Mouse (Mus musculus): ENCODE results near the gene Prex1. TPM values are rescaled to one million over a fixed set of nuclear protein-coding genes. Genes with fewer than 3 reads are reported as not detected.
"Not testable (repeated sequence)": the region's sequence is repeated elsewhere in the genome, so short reads cannot be mapped to it uniquely, and the experiment has no call there.

The Prex1 gene
- polyA plus RNA-seq (2015; fragmentation: Nextera tagmentation; extraction: Ambion mirVana): 9.6 and 10.6 TPM in 2 replicates

- peak within 1 kb of the TSS; percentile 98 for H3K4me2 ChIP-seq (replicated peaks)
- H3K27ac ChIP-seq: peak within 1 kb of the TSS; percentile 45
- H3K9ac ChIP-seq: peak within 1 kb of the TSS; percentile 75
- peak within 1 kb of the TSS; percentile 69 for H3K4me3 ChIP-seq (replicated peaks)
- H3K9me3 ChIP-seq: no peaks in the 10 kb centered on the region
- H3K4me1 ChIP-seq (replicated peaks): peaks cover 17% of the 10 kb centered on the region
- ATAC-seq: peak; percentile 95
- no peaks in the 10 kb centered on the region for H3K36me3 ChIP-seq
- 0 out of 2 replicates have a peak, but pooled peaks cover 4% of the 10 kb centered on the region for H3K27me3 ChIP-seq (replicated peaks)
- under 1% methylated on average over 69 of the region's 69 CpGs for WGBS
Observed at GRCm38 (mm10) chr2:166713690-166714426, at the start of gene Prex1. Prex1 (minus strand) TSS chr2:166713832.

- no peak overlapping the region for H3K4me3 ChIP-seq (replicated peaks)
- ATAC-seq: no peak
- WGBS: 10% methylated on average over 3 of the region's 3 CpGs
- H3K9me3 ChIP-seq: no peaks in the 10 kb centered on the region
- no peak overlapping the region for H3K9ac ChIP-seq
- no peaks in the 10 kb centered on the region for H3K4me1 ChIP-seq (replicated peaks)
- no peak overlapping the region for H3K4me2 ChIP-seq (replicated peaks)
- no peak overlapping the region for H3K27ac ChIP-seq
- H3K27me3 ChIP-seq (replicated peaks): no peaks in the 10 kb centered on the region
- no peaks in the 10 kb centered on the region for H3K36me3 ChIP-seq
Observed at GRCm38 (mm10) chr2:166757969-166758368, 44.3 kb upstream of the Prex1 start.

- no peak for ATAC-seq
- Histone ChIP-seq H3K4me2 (replicated peaks) (no peak overlapping the region), H3K4me1 (replicated peaks) (no peaks in the 10 kb centered on the region), H3K27me3 (replicated peaks) (peaks cover 3% of the 10 kb centered on the region; the same call in 1 of the 2 replicates), H3K9me3 (no peaks in the 10 kb centered on the region), H3K27ac (no peak overlapping the region), H3K36me3 (no peaks in the 10 kb centered on the region), H3K9ac (no peak overlapping the region), H3K4me3 (replicated peaks) (no peak overlapping the region)
- WGBS: 77% methylated on average over 7 of the region's 7 CpGs
Observed at GRCm38 (mm10) chr2:166754760-166755159, 41.1 kb upstream of the Prex1 start.

- Histone ChIP-seq H3K27me3 (replicated peaks) (peaks cover 3% of the 10 kb centered on the region; the same call in 1 of the 2 replicates), H3K27ac (no peak overlapping the region), H3K36me3 (no peaks in the 10 kb centered on the region), H3K9me3 (no peaks in the 10 kb centered on the region), H3K9ac (no peak overlapping the region), H3K4me1 (replicated peaks) (no peaks in the 10 kb centered on the region), H3K4me2 (replicated peaks) (no peak overlapping the region), H3K4me3 (replicated peaks) (no peak overlapping the region)
- 71% methylated on average over 4 of the region's 4 CpGs for WGBS
- no peak for ATAC-seq
Observed at GRCm38 (mm10) chr2:166754194-166754593, 40.6 kb upstream of the Prex1 start.

- WGBS: 83% methylated on average over 6 of the region's 6 CpGs
- Histone ChIP-seq H3K4me3 (replicated peaks) (no peak overlapping the region), H3K9me3 (no peaks in the 10 kb centered on the region), H3K36me3 (no peaks in the 10 kb centered on the region), H3K9ac (no peak overlapping the region), H3K27ac (no peak overlapping the region), H3K27me3 (replicated peaks) (peaks cover 3% of the 10 kb centered on the region; the same call in 1 of the 2 replicates), H3K4me1 (replicated peaks) (no peaks in the 10 kb centered on the region), H3K4me2 (replicated peaks) (no peak overlapping the region)
- no peak for ATAC-seq
Observed at GRCm38 (mm10) chr2:166750620-166751191, 37.1 kb upstream of the Prex1 start.

- not testable (repeated sequence) for H3K27ac ChIP-seq; H3K4me1 ChIP-seq (replicated peaks); H3K36me3 ChIP-seq; H3K9me3 ChIP-seq; H3K9ac ChIP-seq; H3K4me3 ChIP-seq (replicated peaks); H3K4me2 ChIP-seq (replicated peaks); H3K27me3 ChIP-seq (replicated peaks)
- WGBS: 44% methylated on average over 14 of the region's 14 CpGs
- peak; percentile 28; the same call in 1 of the 2 replicates for ATAC-seq
Observed at GRCm38 (mm10) chr2:166746261-166746913, 32.8 kb upstream of the Prex1 start.

- no peak overlapping the region for H3K9ac ChIP-seq
- no peaks in the 10 kb centered on the region for H3K4me1 ChIP-seq (replicated peaks)
- H3K27ac ChIP-seq: no peak overlapping the region
- no peak for ATAC-seq
- no peaks in the 10 kb centered on the region for H3K9me3 ChIP-seq
- no peak overlapping the region for H3K4me2 ChIP-seq (replicated peaks)
- no peaks in the 10 kb centered on the region for H3K36me3 ChIP-seq
- H3K27me3 ChIP-seq (replicated peaks): no peaks in the 10 kb centered on the region
- WGBS: 71% methylated on average over 9 of the region's 9 CpGs
- H3K4me3 ChIP-seq (replicated peaks): no peak overlapping the region
Observed at GRCm38 (mm10) chr2:166745849-166746248, 32.2 kb upstream of the Prex1 start.

GRCm38 (mm10) chr2:166744433-166744832 is 30.8 kb upstream of the Prex1 start:
- Histone ChIP-seq H3K4me2 (replicated peaks) (no peak overlapping the region), H3K4me1 (replicated peaks) (no peaks in the 10 kb centered on the region), H3K4me3 (replicated peaks) (no peak overlapping the region), H3K27ac (no peak overlapping the region), H3K27me3 (replicated peaks) (no peaks in the 10 kb centered on the region), H3K9me3 (no peaks in the 10 kb centered on the region), H3K9ac (no peak overlapping the region), H3K36me3 (no peaks in the 10 kb centered on the region)
- 80% methylated on average over 7 of the region's 7 CpGs for WGBS
- no peak for ATAC-seq

- no peak for ATAC-seq
- Histone ChIP-seq H3K27ac (no peak overlapping the region), H3K9ac (no peak overlapping the region)
Observed at GRCm38 (mm10) chr2:166743504-166743903, 29.9 kb upstream of the Prex1 start.

GRCm38 (mm10) chr2:166741445-166741844 is 27.8 kb upstream of the Prex1 start:
- Histone ChIP-seq H3K4me1 (replicated peaks) (no peaks in the 10 kb centered on the region), H3K9me3 (no peaks in the 10 kb centered on the region), H3K4me2 (replicated peaks) (no peak overlapping the region), H3K36me3 (no peaks in the 10 kb centered on the region), H3K4me3 (replicated peaks) (no peak overlapping the region), H3K9ac (no peak overlapping the region), H3K27me3 (replicated peaks) (no peaks in the 10 kb centered on the region), H3K27ac (no peak overlapping the region)
- 79% methylated on average over 6 of the region's 6 CpGs for WGBS
- no peak for ATAC-seq

More at GRCm38 (mm10) chr2:166743504-166743903, 29.9 kb upstream of the Prex1 start:
- Histone ChIP-seq H3K36me3 (no peaks in the 10 kb centered on the region), H3K4me3 (replicated peaks) (no peak overlapping the region), H3K4me1 (replicated peaks) (no peaks in the 10 kb centered on the region), H3K27me3 (replicated peaks) (no peaks in the 10 kb centered on the region), H3K4me2 (replicated peaks) (no peak overlapping the region), H3K9me3 (no peaks in the 10 kb centered on the region)
- WGBS: 51% methylated on average over 4 of the region's 4 CpGs

- H3K9me3 ChIP-seq: no peaks in the 10 kb centered on the region
- WGBS: 79% methylated on average over 6 of the region's 6 CpGs
- no peaks in the 10 kb centered on the region for H3K4me1 ChIP-seq (replicated peaks)
- H3K9ac ChIP-seq: no peak overlapping the region
- H3K4me2 ChIP-seq (replicated peaks): no peak overlapping the region
- H3K27me3 ChIP-seq (replicated peaks): no peaks in the 10 kb centered on the region
- no peak overlapping the region for H3K27ac ChIP-seq
- no peak for ATAC-seq
- H3K36me3 ChIP-seq: no peaks in the 10 kb centered on the region
- H3K4me3 ChIP-seq (replicated peaks): no peak overlapping the region
Observed at GRCm38 (mm10) chr2:166740396-166740795, 26.8 kb upstream of the Prex1 start.

GRCm38 (mm10) chr2:166737307-166737706 is 23.7 kb upstream of the Prex1 start:
- H3K4me2 ChIP-seq (replicated peaks): no peak overlapping the region
- no peak for ATAC-seq
- WGBS: 65% methylated on average over 7 of the region's 7 CpGs
- no peak overlapping the region for H3K4me3 ChIP-seq (replicated peaks)
- no peaks in the 10 kb centered on the region for H3K27me3 ChIP-seq (replicated peaks)
- H3K27ac ChIP-seq: no peak overlapping the region
- H3K36me3 ChIP-seq: no peaks in the 10 kb centered on the region
- no peaks in the 10 kb centered on the region for H3K9me3 ChIP-seq
- no peaks in the 10 kb centered on the region for H3K4me1 ChIP-seq (replicated peaks)
- no peak overlapping the region for H3K9ac ChIP-seq

Measured in intestine, embryonic 15.5 days (tissue).